Mouse (Mus musculus) E14TG2a.4 (cell line): ENCODE results near the gene Aes.

Experiments used
- CTCF ChIP-seq: conservative IDR thresholded peaks from 2 replicates; pipeline ENCODE4 v1.5.1; 2014; ENCODE audit warnings: low read length
- POU5F1 ChIP-seq: IDR thresholded peaks from 2 replicates; pipeline ENCODE4 v1.6.1; 2014; ENCODE audit warnings: low read length, borderline replicate concordance

GRCm38 (mm10) chr10:81583347-81583746 lies 24.1 kb downstream of the Aes start:
- no peak for TF ChIP-seq CTCF
- TF ChIP-seq POU5F1, result no peak
